Mouse (Mus musculus) regulatory T cell (primary cell): ENCODE measurements around the gene Llgl2.

ENCODE experiments used
- in situ Hi-C: fragments of 300-600 bp; cut with MboI, MseI; formaldehyde crosslinking; loops from one replicate; pipeline ENCODE4 v1.15.1; 2025; ENCODE audit warnings: high pct_unique_total_duplicates

Gene Llgl2

GRCm38 (mm10) chr11:115875935-115876334 lies 52.1 kb downstream of the Llgl2 start:
- in situ Hi-C loops, result no loop called here

- in situ Hi-C loops, result no loop called here
Observed at GRCm38 (mm10) chr11:115876438-115876837, 52.6 kb downstream of the Llgl2 start.

DNA sequence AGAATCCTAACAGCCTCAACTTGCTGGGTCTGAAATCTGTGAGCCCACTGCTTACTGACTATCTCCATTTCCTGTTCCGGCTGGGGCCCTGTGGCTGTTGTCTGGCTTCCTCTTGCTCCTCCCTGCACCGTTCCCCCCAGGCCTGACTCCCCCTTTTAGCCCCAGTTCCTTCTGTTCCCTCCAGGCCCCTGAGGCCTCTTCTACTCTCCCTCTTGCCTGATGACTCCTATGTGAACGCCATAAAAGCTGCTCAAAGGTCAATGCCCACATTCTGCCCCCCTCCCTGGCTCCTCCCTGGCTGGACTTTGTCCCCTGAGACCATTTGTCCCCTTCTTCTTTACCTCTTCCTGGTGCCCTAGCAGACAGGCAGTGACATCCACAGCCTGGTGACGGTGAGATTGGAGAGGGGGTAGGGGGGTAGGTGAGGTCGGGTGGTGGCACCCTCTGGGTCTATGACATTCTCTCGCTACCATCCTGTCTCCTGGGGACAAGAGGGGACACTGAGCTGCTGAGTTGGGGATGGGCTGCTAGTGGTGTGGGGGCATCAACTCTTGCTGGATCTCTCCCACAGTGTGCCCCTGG lies 53.4 kb downstream of the Llgl2 start:
- in situ Hi-C loops, result no loop called here

DNA sequence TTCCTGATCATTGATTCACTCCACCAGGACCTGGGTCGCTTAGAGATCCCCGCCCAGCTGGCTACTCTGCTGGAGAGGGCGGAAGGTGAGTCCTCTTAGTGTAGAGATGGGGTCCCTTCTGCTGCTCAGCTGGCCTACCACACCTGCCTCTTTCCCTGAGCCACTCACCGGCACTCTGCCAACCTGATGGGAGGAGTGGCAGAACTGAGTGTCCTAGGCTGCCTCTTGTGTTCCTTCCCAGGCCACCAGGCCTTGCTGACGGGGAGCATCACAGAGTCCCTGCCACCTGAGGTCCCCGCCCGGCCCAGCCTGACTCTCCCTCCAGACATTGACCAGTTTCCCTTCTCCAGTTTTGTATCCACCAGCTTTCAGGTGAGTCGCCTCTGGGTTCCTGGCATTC lies 54.2 kb downstream of the Llgl2 start:
- in situ Hi-C loops, result no loop called here

DNA sequence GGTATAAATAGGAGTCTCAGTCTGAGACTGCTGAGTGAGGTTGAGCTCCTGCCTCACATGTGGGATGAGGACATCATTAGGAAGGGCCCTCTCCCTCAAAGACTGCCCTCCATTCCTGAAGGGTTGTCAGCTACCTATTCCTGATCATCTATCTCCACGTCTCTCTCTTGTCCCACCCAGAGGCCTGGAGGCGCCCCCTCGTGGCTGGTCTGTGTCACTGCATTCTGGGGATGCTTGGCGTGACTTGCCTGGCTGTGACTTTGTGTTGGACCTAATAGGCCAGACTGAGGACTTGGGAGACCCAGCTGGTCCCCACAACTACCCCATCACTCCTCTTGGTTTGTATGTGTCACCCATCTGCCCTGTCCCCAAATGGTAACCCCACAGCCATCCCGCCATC lies 57.2 kb downstream of the Llgl2 start:
- in situ Hi-C loops, result no loop called here

DNA sequence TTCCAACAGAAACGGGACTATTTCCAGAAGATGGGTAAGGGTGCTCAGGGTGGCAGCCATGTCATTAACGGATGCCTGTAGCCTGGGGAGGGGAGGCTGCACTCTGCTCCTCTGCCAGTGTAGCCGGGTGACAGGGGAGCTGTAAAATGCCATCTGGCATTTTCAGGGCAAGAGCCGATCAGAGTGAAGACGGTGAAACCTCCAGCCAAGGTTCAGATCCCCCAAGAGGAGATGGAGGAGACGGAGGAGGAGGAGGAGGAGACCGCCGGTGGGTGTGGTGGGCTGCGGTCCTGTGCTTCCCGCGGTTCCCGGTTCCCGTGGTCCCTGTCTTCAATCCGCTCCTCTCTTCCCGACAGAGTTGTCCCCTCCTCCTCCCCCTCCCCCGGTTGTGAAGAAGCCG lies 59.4 kb downstream of the Llgl2 start:
- in situ Hi-C loops, result no loop called here

GRCm38 (mm10) chr11:115884361-115884760 lies 60.5 kb downstream of the Llgl2 start:
- in situ Hi-C loops, result no loop called here

- in situ Hi-C loops, result no loop called here
Observed at GRCm38 (mm10) chr11:115885281-115885680, 61.4 kb downstream of the Llgl2 start.

DNA sequence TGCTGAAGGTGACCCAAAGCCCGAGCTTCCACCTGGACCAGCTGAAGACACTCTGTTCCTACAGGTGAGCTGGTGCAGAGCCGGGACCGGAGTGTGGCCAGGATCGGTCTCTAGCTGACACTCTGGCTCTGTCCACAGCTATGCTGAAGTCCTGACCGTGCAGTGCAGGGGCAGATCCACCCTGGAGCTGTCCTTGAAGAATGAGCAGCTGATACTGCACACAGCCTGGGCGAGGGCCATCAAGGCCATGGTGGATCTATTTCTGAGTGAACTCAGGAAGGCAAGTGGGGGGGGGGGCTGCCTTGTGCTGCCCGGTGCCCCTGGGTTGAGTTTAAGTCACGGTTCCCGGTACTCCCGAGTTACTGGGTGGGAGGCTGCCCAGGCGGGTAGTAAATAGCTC lies 62.6 kb downstream of the Llgl2 start:
- in situ Hi-C loops, result no loop called here

- in situ Hi-C loops, result no loop called here
Observed at GRCm38 (mm10) chr11:115888020-115888419, 64.2 kb downstream of the Llgl2 start.

- in situ Hi-C loops, result no loop called here
Observed at GRCm38 (mm10) chr11:115889159-115889558, 65.3 kb downstream of the Llgl2 start.

- in situ Hi-C loops, result no loop called here
Observed at GRCm38 (mm10) chr11:115892213-115892612, 68.4 kb downstream of the Llgl2 start.

GRCm38 (mm10) chr11:115893071-115893470 lies 69.2 kb downstream of the Llgl2 start:
- in situ Hi-C loops, result no loop called here

GRCm38 (mm10) chr11:115894755-115895520 lies 71.1 kb downstream of the Llgl2 start:
- in situ Hi-C loops, result no loop called here

DNA sequence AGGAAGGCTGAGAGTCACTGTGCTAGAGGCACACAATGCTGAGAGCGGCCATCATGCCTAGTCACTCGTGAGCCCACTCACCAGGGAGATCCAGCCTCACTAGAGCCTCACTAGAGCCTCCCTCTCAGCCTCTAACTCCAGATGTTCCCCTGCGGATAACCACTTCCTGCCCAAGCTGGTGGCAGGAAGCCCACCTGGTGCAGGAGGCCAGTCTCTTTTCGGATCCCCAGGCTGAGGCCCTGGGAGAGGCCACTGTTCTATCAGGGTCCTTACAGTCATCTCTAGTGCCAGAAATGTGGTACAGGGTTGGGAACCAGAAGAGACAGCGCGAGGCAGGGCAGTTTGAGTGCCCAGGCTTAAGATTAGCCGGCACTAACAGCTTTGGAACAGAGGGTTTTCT lies 74.6 kb downstream of the Llgl2 start:
- in situ Hi-C loops, result no loop called here

- in situ Hi-C loops, result no loop called here
Observed at GRCm38 (mm10) chr11:115898886-115899285, 75.0 kb downstream of the Llgl2 start.

- in situ Hi-C loops, result no loop called here
Observed at GRCm38 (mm10) chr11:115899486-115900266, 75.8 kb downstream of the Llgl2 start, which contains the start of gene Smim5. Gene Smim5 (plus strand): TSS chr11:115899966.

DNA sequence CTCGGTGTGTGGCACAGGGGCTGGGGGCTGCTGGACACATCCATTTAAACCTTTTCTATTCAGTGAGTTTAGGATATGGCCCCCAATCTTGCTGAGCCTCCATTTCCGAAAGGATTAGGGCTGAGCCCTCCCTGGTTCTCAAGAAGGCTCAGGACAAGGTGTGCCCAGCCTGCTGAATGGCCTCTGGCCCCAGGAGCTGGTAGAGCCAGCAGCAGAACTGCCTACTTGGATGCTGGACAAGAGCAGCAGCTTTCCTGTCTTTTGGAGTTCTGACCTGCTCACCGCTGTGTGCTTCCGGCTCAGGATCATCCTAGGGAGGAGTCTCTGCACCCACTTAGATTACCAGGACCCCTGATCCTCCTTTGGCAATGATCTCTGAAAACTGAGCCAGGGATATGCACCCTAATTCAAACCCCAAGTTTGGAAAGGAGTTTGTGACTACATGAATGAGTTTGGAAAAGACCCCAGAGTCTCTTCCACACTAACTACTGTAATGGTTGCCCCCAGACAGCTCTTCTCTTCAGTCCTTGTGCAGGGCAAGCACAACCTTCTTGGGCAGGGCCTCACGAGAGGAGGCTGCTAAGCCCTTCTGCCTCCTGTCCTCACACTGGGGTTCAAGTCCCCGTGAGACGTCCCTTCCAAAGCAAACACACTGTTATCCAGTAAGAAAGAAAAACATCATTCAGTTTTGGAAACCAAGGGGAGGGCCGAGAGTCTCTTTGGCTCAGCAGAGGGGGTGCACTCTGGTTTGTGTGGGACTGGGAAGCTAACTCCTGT lies 76.9 kb downstream of the Llgl2 start:
- in situ Hi-C loops, result no loop called here

- in situ Hi-C loops, result no loop called here
Observed at GRCm38 (mm10) chr11:115901338-115902161, 77.7 kb downstream of the Llgl2 start.

GRCm38 (mm10) chr11:115902177-115902576 lies 78.3 kb downstream of the Llgl2 start:
- in situ Hi-C loops, result no loop called here

GRCm38 (mm10) chr11:115902831-115903230 lies 79.0 kb downstream of the Llgl2 start:
- in situ Hi-C loops, result no loop called here
